Mouse (Mus musculus) liver (tissue): ENCODE results near the gene Ppfia2.

Source experiments
- DNase-seq: peaks from one replicate; pipeline ENCODE4 v3.0.0-alpha.2; 2020; ENCODE audit warnings: mixed read lengths

Gene Ppfia2

DNA sequence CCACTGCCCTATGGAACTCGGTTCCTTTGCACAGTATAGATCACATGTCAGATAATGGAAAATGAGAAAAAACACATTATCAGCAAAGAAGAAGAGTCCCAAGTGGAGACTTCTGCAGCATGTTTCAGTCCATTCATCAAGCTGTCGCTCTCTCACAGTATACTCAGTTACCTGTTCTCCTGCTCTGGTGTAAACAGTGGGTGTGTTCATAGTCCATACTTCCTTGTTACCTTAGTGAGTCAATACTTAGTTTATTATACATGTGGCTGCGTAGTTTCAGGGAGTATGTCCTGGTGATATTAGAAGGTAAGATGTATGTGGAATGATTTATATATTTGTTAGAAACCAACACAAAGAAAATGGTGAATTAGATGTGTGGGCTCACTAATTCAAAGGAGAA is 454.7 kb downstream of the Ppfia2 start:
- DNase-seq, result no peak

DNA sequence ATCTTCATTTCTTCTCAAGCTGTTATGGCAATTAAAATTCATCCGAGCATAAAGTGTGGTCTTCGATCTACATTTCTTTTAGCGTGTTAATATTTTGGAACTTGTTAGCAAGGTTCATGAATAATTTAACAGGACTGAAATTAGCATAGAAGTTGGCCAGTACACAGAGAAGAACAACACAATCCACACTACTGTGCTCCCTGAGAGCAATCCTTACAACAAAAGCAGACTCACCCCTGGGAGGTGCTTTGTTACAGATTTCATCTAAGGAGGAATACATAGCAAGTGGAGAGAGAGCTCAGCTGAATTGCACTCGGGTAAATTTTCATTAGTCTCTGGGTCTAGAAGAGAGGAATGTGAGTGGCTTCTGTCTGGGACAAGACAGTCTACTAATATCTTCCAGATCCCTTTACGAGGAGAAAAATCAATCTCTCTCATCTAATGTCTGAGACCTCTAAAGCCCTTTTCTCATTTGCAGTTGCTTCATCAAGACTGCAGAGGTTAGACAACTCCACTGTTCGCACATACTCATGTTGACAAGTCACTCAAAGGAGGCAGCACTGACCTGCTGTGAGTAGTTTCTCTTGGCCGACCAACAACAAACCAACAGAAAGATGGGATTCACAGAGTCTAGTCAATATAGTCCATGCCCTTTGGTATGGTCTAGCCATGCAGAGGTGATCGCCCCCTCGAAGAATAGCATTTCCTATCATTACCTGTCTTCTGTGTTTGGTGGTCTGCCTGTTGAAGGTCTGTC is 458.6 kb downstream of the Ppfia2 start:
- DNase-seq, result no peak

DNA sequence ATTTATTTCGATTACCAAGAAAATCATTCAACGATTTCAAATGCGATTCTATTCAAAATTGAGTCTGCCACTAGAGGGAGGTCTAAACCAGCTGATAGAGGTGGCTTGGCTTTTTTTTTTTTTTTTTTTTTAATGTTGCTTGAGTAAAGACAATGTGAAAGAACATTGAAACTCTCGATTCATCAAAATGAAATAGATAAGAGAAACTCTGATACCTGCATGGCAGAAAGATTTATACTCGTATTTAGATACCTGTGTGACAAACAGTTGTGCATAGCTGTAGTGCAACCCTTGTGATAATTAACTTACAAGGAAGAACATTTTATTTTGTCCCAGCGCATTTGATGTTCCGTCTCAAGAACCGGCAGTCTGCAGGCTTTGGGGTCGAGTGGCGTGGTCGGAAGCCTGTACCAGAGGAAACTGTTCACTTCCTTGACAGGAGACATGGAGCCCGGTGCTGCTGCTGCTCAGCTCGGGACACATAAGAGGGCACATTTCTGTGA is 462.5 kb downstream of the Ppfia2 start:
- no peak for DNase-seq

DNA sequence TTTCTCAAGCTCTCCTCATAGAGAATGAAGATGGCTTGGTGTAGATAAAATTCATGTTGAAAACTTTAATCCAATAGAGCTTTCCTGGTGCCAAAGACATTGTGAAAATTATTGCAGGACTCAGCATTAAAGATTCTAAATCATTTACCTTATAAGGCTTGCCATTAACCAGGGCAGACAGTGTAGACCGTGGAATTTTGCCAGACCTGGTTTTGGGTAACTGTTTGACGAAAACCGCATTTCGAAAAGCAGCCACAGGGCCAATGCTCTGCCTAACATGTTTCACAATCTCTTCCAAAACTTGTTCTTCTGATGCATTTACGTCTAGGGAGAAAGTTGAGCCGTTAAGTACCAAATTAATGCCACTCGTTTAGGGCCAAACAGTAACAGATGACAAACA is 466.9 kb downstream of the Ppfia2 start:
- DNase-seq, result no peak

DNA sequence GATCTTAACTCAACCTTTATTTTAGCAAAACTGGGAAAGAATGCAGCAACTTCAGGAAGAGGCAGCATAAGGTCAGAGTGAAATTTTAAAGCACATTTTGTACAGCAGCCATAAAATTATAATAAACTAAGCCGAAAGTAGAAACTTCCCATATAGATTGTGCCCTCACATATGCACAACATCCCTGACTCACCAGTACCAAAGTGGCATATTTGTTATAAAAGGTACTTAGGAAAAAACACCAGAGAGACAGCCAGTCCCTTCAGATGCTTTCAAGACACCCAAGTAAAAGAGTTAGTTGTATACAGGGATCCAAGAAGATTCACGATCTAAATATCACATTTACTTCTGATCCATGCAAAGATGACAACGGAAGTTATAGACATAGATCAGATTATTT is 468.7 kb downstream of the Ppfia2 start:
- no peak for DNase-seq

DNA sequence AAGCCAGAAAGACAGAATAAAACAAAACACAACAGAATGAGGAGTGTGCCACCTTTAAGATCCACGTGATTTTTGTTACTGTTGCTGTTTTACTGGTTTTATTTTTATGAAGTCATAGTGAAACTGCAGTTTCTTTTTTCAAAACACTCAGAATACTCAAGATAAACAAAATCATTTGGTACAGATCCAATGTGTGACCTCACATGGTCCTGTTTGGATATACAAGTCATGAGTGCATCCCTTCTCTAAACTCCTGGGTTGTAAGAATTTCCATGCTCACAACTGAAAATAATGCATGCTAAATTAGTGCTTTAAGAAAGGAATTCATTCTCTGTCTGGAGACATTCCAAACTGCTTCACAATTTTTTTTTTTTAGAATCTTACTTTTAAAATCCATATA is 469.3 kb downstream of the Ppfia2 start:
- no peak for DNase-seq

DNA sequence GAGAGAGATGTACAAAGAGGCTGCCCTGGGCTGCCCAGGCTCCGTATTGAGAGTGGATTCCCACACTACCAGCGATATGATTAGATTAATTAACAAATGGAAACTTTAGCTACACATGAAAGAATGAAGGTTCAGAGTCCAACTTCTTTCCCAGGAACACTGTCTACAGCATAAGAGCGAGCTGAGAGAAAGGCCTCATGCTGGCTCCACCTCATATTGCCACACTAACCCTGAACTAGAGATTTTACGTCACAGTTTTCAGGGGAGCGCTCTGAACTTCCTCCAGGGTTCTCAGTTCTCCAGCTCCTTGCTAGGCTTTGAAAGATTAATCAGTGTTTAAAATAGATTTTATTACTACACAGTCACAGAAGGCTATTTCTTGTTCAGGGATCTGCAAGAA is 471.2 kb downstream of the Ppfia2 start:
- no peak for DNase-seq

DNA sequence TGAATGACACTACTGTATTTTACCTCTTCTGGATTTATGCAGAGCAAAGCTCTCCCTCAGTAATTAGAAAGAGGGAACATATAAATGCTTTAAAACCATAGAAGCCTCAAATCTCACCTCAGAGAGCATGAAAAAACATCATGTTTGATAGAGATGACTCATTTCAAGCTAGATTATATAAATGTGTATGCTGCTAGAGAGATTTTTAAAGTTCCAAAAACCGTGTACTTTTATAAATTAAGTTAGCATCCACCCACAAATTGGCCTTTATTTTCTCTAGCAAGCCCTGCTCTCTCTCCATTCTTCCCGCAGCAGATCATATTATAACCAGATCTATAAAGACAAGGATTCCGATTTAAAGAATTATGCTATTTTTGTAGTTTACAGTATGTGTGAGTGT is 488.9 kb downstream of the Ppfia2 start:
- DNase-seq, result no peak

DNA sequence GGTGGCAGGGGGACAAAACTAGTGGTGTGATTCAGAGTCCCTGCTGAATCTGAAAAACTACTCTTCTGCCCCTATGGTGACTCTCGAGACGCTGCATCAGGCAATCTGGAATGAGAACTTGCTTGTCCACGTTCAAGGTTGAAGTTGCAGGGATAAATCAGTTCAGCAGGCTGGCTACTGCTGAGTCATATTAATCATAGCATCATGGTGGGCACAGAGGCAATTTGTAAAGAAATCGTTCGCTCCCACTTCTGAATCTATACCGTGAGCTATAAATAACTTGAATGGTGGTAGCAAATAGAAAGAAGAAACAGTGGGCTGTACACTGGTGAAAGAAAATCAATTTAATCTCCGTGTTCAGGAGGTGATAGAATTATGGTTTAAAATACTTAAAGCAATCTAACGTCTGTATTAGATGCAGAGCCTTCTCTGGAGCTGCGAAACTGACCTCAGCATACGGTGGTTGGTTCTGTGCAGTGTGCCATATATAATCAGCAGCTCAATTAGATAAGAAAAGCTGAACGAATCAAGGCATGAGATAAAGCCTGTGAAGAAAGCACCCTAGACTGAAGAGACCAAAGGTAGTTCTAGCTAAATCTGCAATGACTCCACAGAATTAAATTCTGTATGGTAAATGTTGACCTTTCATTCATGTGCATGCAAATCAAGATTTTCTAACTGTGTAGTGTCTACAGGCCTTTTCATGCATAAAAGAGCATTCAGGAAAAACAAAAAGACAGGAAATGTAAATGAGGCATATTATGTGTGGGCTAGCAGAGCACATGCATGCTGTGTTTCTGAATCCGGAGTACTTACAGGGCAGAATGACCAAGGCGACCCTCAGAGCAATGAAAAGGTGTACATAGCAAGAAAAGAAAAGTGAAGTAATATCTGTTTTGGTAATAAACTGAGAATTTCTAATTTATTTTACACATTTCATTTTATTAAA is 505.3 kb downstream of the Ppfia2 start:
- DNase-seq, result no peak
